In genomic region chr7:140170863-140171262, GRCm38 (mm10) we compare ENCODE assay signal across 30 mouse cellular contexts. TPM values are rescaled to one million over a fixed set of nuclear protein-coding genes. Genes with fewer than 3 reads are reported as not detected.
"Had no signal": no experiment of that assay in that cellular context is flagged by ENCODE, and none has a peak within 500 bp of the region (broad histone marks: within the 10 kb centered on the region; RNA-seq: fewer than 3 reads in every experiment).

No protein-coding gene starts in this region.

- H3K4me3 ChIP-seq: layer of hippocampus, adult 2 months; limb, embryonic 10.5 days; limb, embryonic 13.5 days; liver, embryonic 12.5 days; liver, embryonic 15.5 days; lung, embryonic 15.5 days; megakaryocyte, embryonic 14.5 days; midbrain, embryonic 10.5 days had no signal

- DNase-seq: layer of hippocampus, adult 9-11 months; liver; lung, adult 18-20 months; lung, postnatal 10 days; lung, postnatal 36 days; midbrain, embryonic 14.5 days; thymus, adult 18-20 months; thymus, postnatal 36 days had no signal

- ATAC-seq: inflammation-experienced regulatory T-cells, adult 6 months; intestine, embryonic 16.5 days; liver, embryonic 12.5 days had no signal

- H3K4me2 ChIP-seq: limb, embryonic 13.5 days; liver, embryonic 12.5 days; liver, embryonic 15.5 days; lung, embryonic 15.5 days had no signal

- H3K4me1 ChIP-seq: limb, embryonic 10.5 days; limb, embryonic 13.5 days; liver, embryonic 12.5 days; liver, embryonic 15.5 days; lung, embryonic 15.5 days; megakaryocyte, embryonic 14.5 days; midbrain, embryonic 10.5 days had no signal

- H3K9me3 ChIP-seq: limb, embryonic 10.5 days; limb, embryonic 13.5 days; liver, embryonic 12.5 days; liver, embryonic 15.5 days; lung, embryonic 15.5 days; midbrain, embryonic 10.5 days had no signal

- H3K36me3 ChIP-seq: limb, embryonic 10.5 days; limb, embryonic 13.5 days; liver, embryonic 12.5 days; liver, embryonic 15.5 days; lung, embryonic 15.5 days; midbrain, embryonic 10.5 days had no signal

- H3K9ac ChIP-seq: limb, embryonic 13.5 days; liver, embryonic 12.5 days; liver, embryonic 15.5 days; lung, embryonic 15.5 days had no signal

- H3K27me3 ChIP-seq: limb, embryonic 13.5 days; liver, embryonic 12.5 days; liver, embryonic 15.5 days; lung, embryonic 15.5 days had no signal

- H3K27ac ChIP-seq: layer of hippocampus, adult 2 months; limb, embryonic 10.5 days; limb, embryonic 13.5 days; liver, embryonic 12.5 days; liver, embryonic 15.5 days; lung, embryonic 15.5 days; midbrain, embryonic 10.5 days had no signal

RNA-seq across cellular contexts. Expression of gene Olfr523, which starts 2.2 kb away (rescaled TPM):
- total RNA-seq: left cerebral cortex, adult 18-20 months; left cerebral cortex, postnatal 25 days; midbrain, postnatal 0 days had no signal
- polyA plus RNA-seq: inflammation-experienced regulatory T-cells, adult 6 months; intestine, embryonic 16.5 days; large intestine, adult 2 months; limb, embryonic 10.5 days; limb, embryonic 13.5 days; liver, embryonic 12.5 days; liver, embryonic 15.5 days; lung, embryonic 15.5 days; midbrain, embryonic 10.5 days; midbrain, embryonic 14.5 days; neural tube, embryonic 11.5 days; neural tube, embryonic 14.5 days; small intestine, adult 2 months; stomach, embryonic 16.5 days; testis, adult 2 months; urinary bladder, adult 2 months had no signal

RNA-seq across cellular contexts. Expression of gene Olfr522, which starts 6.3 kb away (rescaled TPM):
- total RNA-seq: layer of hippocampus, adult 2 months; layer of hippocampus, postnatal 25 days; left cerebral cortex, adult 18-20 months; left cerebral cortex, postnatal 25 days; midbrain, postnatal 0 days had no signal
- polyA plus RNA-seq: intestine, embryonic 16.5 days; large intestine, adult 2 months; limb, embryonic 10.5 days; limb, embryonic 13.5 days; liver, embryonic 12.5 days; liver, embryonic 15.5 days; lung, embryonic 15.5 days; midbrain, embryonic 10.5 days; midbrain, embryonic 14.5 days; midbrain, postnatal 0 days; neural tube, embryonic 11.5 days; neural tube, embryonic 14.5 days; small intestine, adult 2 months; spleen, adult 2 months; stomach, embryonic 16.5 days; testis, adult 2 months; urinary bladder, adult 2 months had no signal

RNA-seq across cellular contexts. Expression of gene Sprn, which starts 16.2 kb away (rescaled TPM):
- polyA plus RNA-seq: inflammation-experienced regulatory T-cells, adult 6 months; limb, embryonic 10.5 days; liver, embryonic 12.5 days; liver, embryonic 15.5 days had no signal

RNA-seq across cellular contexts. Expression of gene Olfr524, which starts 34.9 kb away (rescaled TPM):
- total RNA-seq: layer of hippocampus, adult 2 months; layer of hippocampus, postnatal 25 days; left cerebral cortex, adult 18-20 months; left cerebral cortex, postnatal 25 days; midbrain, postnatal 0 days had no signal
- polyA plus RNA-seq: intestine, embryonic 16.5 days; limb, embryonic 10.5 days; limb, embryonic 13.5 days; liver, embryonic 12.5 days; liver, embryonic 15.5 days; midbrain, embryonic 10.5 days; midbrain, embryonic 14.5 days; midbrain, postnatal 0 days; neural tube, embryonic 11.5 days; neural tube, embryonic 14.5 days; small intestine, adult 2 months; stomach, embryonic 16.5 days; testis, adult 2 months; urinary bladder, adult 2 months had no signal
